Mouse (Mus musculus): Measurements from ENCODE around the gene Rif1. TPM values are rescaled to one million over a fixed set of nuclear protein-coding genes. Genes with fewer than 3 reads are reported as not detected.
A peak's percentile ranks its signal among the peaks of the same experiment; 100 is the strongest.

The Rif1 gene
- polyA plus RNA-seq (2015; fragmentation: Nextera tagmentation; extraction: Ambion mirVana): 38.6 and 45.0 TPM in 2 replicates

GRCm38 (mm10) chr2:52072491-52073140 is at the start of gene Rif1:
Gene Rif1, plus strand, starts transcription at chr2:52072832.
- WGBS: under 1% methylated on average over 69 of the region's 72 CpGs
- no peaks in the 10 kb centered on the region for H3K9me3 ChIP-seq
- peak; percentile 95 for ATAC-seq (ENCODE audit: insufficient number of reproducible peaks, insufficient read depth, low FRiP score, low TSS enrichment, low read depth)
- peak within 1 kb of the TSS; percentile 91 for H3K27ac ChIP-seq
- peak within 1 kb of the TSS; percentile 97 for H3K9ac ChIP-seq
- peaks cover 18% of the 10 kb centered on the region for H3K4me1 ChIP-seq
- H3K36me3 ChIP-seq: peaks cover 29% of the 10 kb centered on the region
- H3K4me3 ChIP-seq: peak within 1 kb of the TSS; percentile 98
- peak within 1 kb of the TSS; percentile 65 for H3K4me2 ChIP-seq
- no peaks in the 10 kb centered on the region for H3K27me3 ChIP-seq

GRCm38 (mm10) chr2:52027061-52027460 is 45.6 kb upstream of the Rif1 start:
- Histone ChIP-seq H3K27ac (no peak overlapping the region), H3K9ac (no peak overlapping the region), H3K4me1 (no peaks in the 10 kb centered on the region), H3K36me3 (no peaks in the 10 kb centered on the region), H3K4me3 (no peak overlapping the region), H3K9me3 (no peaks in the 10 kb centered on the region), H3K4me2 (no peak overlapping the region), H3K27me3 (no peaks in the 10 kb centered on the region)
- ATAC-seq (ENCODE audit: insufficient number of reproducible peaks, insufficient read depth, low FRiP score, low TSS enrichment, low read depth): no peak
- 71% methylated on average over 4 of the region's 4 CpGs for whole genome bisulfite sequencing

GRCm38 (mm10) chr2:52029426-52029825 is 43.2 kb upstream of the Rif1 start:
- Histone ChIP-seq H3K9ac (no peak overlapping the region), H3K4me3 (no peak overlapping the region), H3K9me3 (no peaks in the 10 kb centered on the region), H3K4me1 (no peaks in the 10 kb centered on the region), H3K27me3 (no peaks in the 10 kb centered on the region), H3K4me2 (no peak overlapping the region), H3K27ac (no peak overlapping the region), H3K36me3 (no peaks in the 10 kb centered on the region)
- ATAC-seq (ENCODE audit: insufficient number of reproducible peaks, insufficient read depth, low FRiP score, low TSS enrichment, low read depth): no peak
- 87% methylated on average over 3 of the region's 3 CpGs for WGBS

- no peaks in the 10 kb centered on the region for H3K4me1 ChIP-seq
- H3K4me3 ChIP-seq: no peak overlapping the region
- no peak overlapping the region for H3K27ac ChIP-seq
- WGBS: 79% methylated on average over 4 of the region's 4 CpGs
- no peak for ATAC-seq (ENCODE audit: insufficient number of reproducible peaks, insufficient read depth, low FRiP score, low TSS enrichment, low read depth)
- no peak overlapping the region for H3K9ac ChIP-seq
- no peaks in the 10 kb centered on the region for H3K9me3 ChIP-seq
- H3K36me3 ChIP-seq: no peaks in the 10 kb centered on the region
- H3K4me2 ChIP-seq: no peak overlapping the region
- H3K27me3 ChIP-seq: no peaks in the 10 kb centered on the region
These were observed 41.1 kb upstream of the Rif1 start for GRCm38 (mm10) chr2:52031491-52031890.

- Histone ChIP-seq H3K4me2 (no peak overlapping the region), H3K27ac (no peak overlapping the region), H3K9me3 (no peaks in the 10 kb centered on the region), H3K4me1 (peaks cover 6% of the 10 kb centered on the region; the same call in 1 of the 2 replicates), H3K27me3 (no peaks in the 10 kb centered on the region), H3K4me3 (no peak overlapping the region), H3K36me3 (no peaks in the 10 kb centered on the region), H3K9ac (no peak overlapping the region)
- 86% methylated on average over 4 of the region's 4 CpGs for WGBS
- ATAC-seq (ENCODE audit: insufficient number of reproducible peaks, insufficient read depth, low FRiP score, low TSS enrichment, low read depth): no peak
These were observed 38.0 kb upstream of the Rif1 start for GRCm38 (mm10) chr2:52034601-52035000.

GRCm38 (mm10) chr2:52035144-52035543 is 37.5 kb upstream of the Rif1 start:
- WGBS: 54% methylated on average over 4 of the region's 4 CpGs
- H3K9me3 ChIP-seq: no peaks in the 10 kb centered on the region
- no peak overlapping the region for H3K4me3 ChIP-seq

GRCm38 (mm10) chr2:52036929-52037595 is 35.6 kb upstream of the Rif1 start:
- Histone ChIP-seq H3K9ac (no peak overlapping the region), H3K4me3 (peak overlapping the region; percentile 55)

More at GRCm38 (mm10) chr2:52035144-52035543, 37.5 kb upstream of the Rif1 start:
- Histone ChIP-seq H3K9ac (no peak overlapping the region), H3K27me3 (no peaks in the 10 kb centered on the region), H3K36me3 (no peaks in the 10 kb centered on the region), H3K4me1 (peaks cover 6% of the 10 kb centered on the region; the same call in 1 of the 2 replicates), H3K27ac (no peak overlapping the region), H3K4me2 (no peak overlapping the region)
- no peak for ATAC-seq (ENCODE audit: insufficient number of reproducible peaks, insufficient read depth, low FRiP score, low TSS enrichment, low read depth)

GRCm38 (mm10) chr2:52037882-52038281 is 34.8 kb upstream of the Rif1 start, which contains the start of gene Tnfaip6:
Gene Tnfaip6, plus strand, starts transcription at chr2:52038009.
- Histone ChIP-seq H3K9me3 (no peaks in the 10 kb centered on the region), H3K27ac (peak within 1 kb of the TSS; percentile 87), H3K4me3 (peak within 1 kb of the TSS; percentile 55), H3K36me3 (no peaks in the 10 kb centered on the region), H3K4me2 (peak within 1 kb of the TSS; percentile 56), H3K9ac (peak within 1 kb of the TSS; percentile 76), H3K4me1 (peaks cover 19% of the 10 kb centered on the region; the same call in 1 of the 2 replicates), H3K27me3 (no peaks in the 10 kb centered on the region)
- ATAC-seq (ENCODE audit: insufficient number of reproducible peaks, insufficient read depth, low FRiP score, low TSS enrichment, low read depth): peak; percentile 58; the same call in 1 of the 2 replicates
- WGBS: under 1% methylated on average over 17 of the region's 17 CpGs

More at GRCm38 (mm10) chr2:52036929-52037595, 35.6 kb upstream of the Rif1 start:
- 29% methylated on average over 11 of the region's 11 CpGs for WGBS
- Histone ChIP-seq H3K27me3 (no peaks in the 10 kb centered on the region), H3K27ac (peak overlapping the region; percentile 87), H3K36me3 (no peaks in the 10 kb centered on the region), H3K9me3 (no peaks in the 10 kb centered on the region), H3K4me2 (peak overlapping the region; percentile 56), H3K4me1 (peaks cover 13% of the 10 kb centered on the region; the same call in 1 of the 2 replicates)
- ATAC-seq (ENCODE audit: insufficient number of reproducible peaks, insufficient read depth, low FRiP score, low TSS enrichment, low read depth): no peak

- Histone ChIP-seq H3K9me3 (no peaks in the 10 kb centered on the region), H3K27ac (peak overlapping the region; percentile 87), H3K36me3 (peaks cover 1% of the 10 kb centered on the region; the same call in 1 of the 2 replicates), H3K4me3 (peak overlapping the region; percentile 55), H3K27me3 (no peaks in the 10 kb centered on the region), H3K4me1 (peaks cover 19% of the 10 kb centered on the region; the same call in 1 of the 2 replicates), H3K4me2 (peak overlapping the region; percentile 56), H3K9ac (peak overlapping the region; percentile 76)
- 17% methylated on average over 5 of the region's 5 CpGs for WGBS
- ATAC-seq (ENCODE audit: insufficient number of reproducible peaks, insufficient read depth, low FRiP score, low TSS enrichment, low read depth): no peak
These were observed 34.1 kb upstream of the Rif1 start for GRCm38 (mm10) chr2:52038558-52038957.

- Histone ChIP-seq H3K27me3 (no peaks in the 10 kb centered on the region), H3K9ac (peak overlapping the region; percentile 58), H3K9me3 (no peaks in the 10 kb centered on the region), H3K4me1 (peaks cover 19% of the 10 kb centered on the region; the same call in 1 of the 2 replicates), H3K36me3 (peaks cover 8% of the 10 kb centered on the region), H3K4me3 (peak overlapping the region; percentile 55), H3K4me2 (peak overlapping the region; percentile 56), H3K27ac (peak overlapping the region; percentile 87)
- WGBS: 13% methylated on average over 8 of the region's 8 CpGs
- ATAC-seq (ENCODE audit: insufficient number of reproducible peaks, insufficient read depth, low FRiP score, low TSS enrichment, low read depth): 0 out of 2 replicates have a peak, but pooled peaks have one; percentile 34
These were observed 33.4 kb upstream of the Rif1 start for GRCm38 (mm10) chr2:52039083-52039801.

GRCm38 (mm10) chr2:52042132-52042531 is 30.5 kb upstream of the Rif1 start:
- no peaks in the 10 kb centered on the region for H3K27me3 ChIP-seq
- H3K9me3 ChIP-seq: no peaks in the 10 kb centered on the region
- ATAC-seq (ENCODE audit: insufficient number of reproducible peaks, insufficient read depth, low FRiP score, low TSS enrichment, low read depth): no peak
- no peak overlapping the region for H3K4me3 ChIP-seq
- peaks cover 35% of the 10 kb centered on the region for H3K36me3 ChIP-seq
- H3K4me1 ChIP-seq: peaks cover 18% of the 10 kb centered on the region; the same call in 1 of the 2 replicates
- H3K9ac ChIP-seq: no peak overlapping the region
- H3K4me2 ChIP-seq: no peak overlapping the region
- H3K27ac ChIP-seq: no peak overlapping the region
- 67% methylated on average over 3 of the region's 3 CpGs for WGBS

Measured in embryonic facial prominence, embryonic 13.5 days (tissue).